Mouse (Mus musculus) R1 (cell line): ENCODE data around the gene Timm23.
"Not testable (repeated sequence)": the region's sequence is repeated elsewhere in the genome, so short reads cannot be mapped to it uniquely, and the experiment has no call there.

Experiments
- DNase-seq: peaks from one replicate; pipeline ENCODE4 v3.0.0-alpha.2; 2018; ENCODE audit warnings: low read depth, low spot score

Timm23 gene

GRCm38 (mm10) chr14:32201791-32202451, at the start of gene Timm23, which contains the start of gene Parg:
Gene Timm23, minus strand, starts transcription at chr14:32201898.
Gene Parg, plus strand, starts transcription at chr14:32201949.
- peak; percentile 94 for DNase-seq

GRCm38 (mm10) chr14:32249616-32250015, 47.9 kb upstream of the Timm23 start:
- no peak for DNase-seq

GRCm38 (mm10) chr14:32246019-32246418, 44.3 kb upstream of the Timm23 start:
- DNase-seq, result no peak

- no peak for DNase-seq
Measured at GRCm38 (mm10) chr14:32242401-32242800, 40.7 kb upstream of the Timm23 start.

GRCm38 (mm10) chr14:32228996-32229395, 27.3 kb upstream of the Timm23 start:
- peak; percentile 49 for DNase-seq

- no peak for DNase-seq
Measured at GRCm38 (mm10) chr14:32226601-32227000, 24.9 kb upstream of the Timm23 start.

- peak; percentile 59 for DNase-seq
Measured at GRCm38 (mm10) chr14:32201354-32201753, 344 bp downstream of the Timm23 start.

- peak; percentile 32 for DNase-seq
Measured at GRCm38 (mm10) chr14:32193557-32193956, 8.1 kb downstream of the Timm23 start.

- peak; percentile 75 for DNase-seq
Measured at GRCm38 (mm10) chr14:32192437-32192836, 9.3 kb downstream of the Timm23 start.

- no peak for DNase-seq
Measured at GRCm38 (mm10) chr14:32191926-32192325, 9.8 kb downstream of the Timm23 start.

- DNase-seq, result no peak
Measured at GRCm38 (mm10) chr14:32190627-32191391, 10.9 kb downstream of the Timm23 start.

GRCm38 (mm10) chr14:32183846-32184245, 17.9 kb downstream of the Timm23 start:
- no peak for DNase-seq

GRCm38 (mm10) chr14:32180861-32181260, 20.8 kb downstream of the Timm23 start:
- DNase-seq, result no peak

GRCm38 (mm10) chr14:32179393-32180195, 22.1 kb downstream of the Timm23 start:
- no peak for DNase-seq

- not testable (repeated sequence) for DNase-seq
Measured at GRCm38 (mm10) chr14:32176590-32176989, 25.1 kb downstream of the Timm23 start.

GRCm38 (mm10) chr14:32175310-32175709, 26.4 kb downstream of the Timm23 start:
- DNase-seq, result no peak

- DNase-seq, result no peak
Measured at GRCm38 (mm10) chr14:32170137-32170536, 31.6 kb downstream of the Timm23 start.

- DNase-seq, result no peak
Measured at GRCm38 (mm10) chr14:32168653-32169231, 33.0 kb downstream of the Timm23 start.

- DNase-seq, result no peak
Measured at GRCm38 (mm10) chr14:32167326-32167725, 34.4 kb downstream of the Timm23 start.

GRCm38 (mm10) chr14:32166840-32167239, 34.9 kb downstream of the Timm23 start:
- DNase-seq, result no peak

- DNase-seq, result no peak
Measured at GRCm38 (mm10) chr14:32166062-32166441, 35.6 kb downstream of the Timm23 start.
